Mouse (Mus musculus): Measurements from ENCODE around the gene Gabarapl1. TPM values are rescaled to one million over a fixed set of nuclear protein-coding genes. Genes with fewer than 3 reads are reported as not detected.
"Not testable (repeated sequence)": the region's sequence is repeated elsewhere in the genome, so short reads cannot be mapped to it uniquely, and the experiment has no call there.

The Gabarapl1 gene
- 173 and 185 TPM in 2 replicates for polyA plus RNA-seq (2015; fragmentation: Nextera tagmentation; extraction: Ambion mirVana)

DNA sequence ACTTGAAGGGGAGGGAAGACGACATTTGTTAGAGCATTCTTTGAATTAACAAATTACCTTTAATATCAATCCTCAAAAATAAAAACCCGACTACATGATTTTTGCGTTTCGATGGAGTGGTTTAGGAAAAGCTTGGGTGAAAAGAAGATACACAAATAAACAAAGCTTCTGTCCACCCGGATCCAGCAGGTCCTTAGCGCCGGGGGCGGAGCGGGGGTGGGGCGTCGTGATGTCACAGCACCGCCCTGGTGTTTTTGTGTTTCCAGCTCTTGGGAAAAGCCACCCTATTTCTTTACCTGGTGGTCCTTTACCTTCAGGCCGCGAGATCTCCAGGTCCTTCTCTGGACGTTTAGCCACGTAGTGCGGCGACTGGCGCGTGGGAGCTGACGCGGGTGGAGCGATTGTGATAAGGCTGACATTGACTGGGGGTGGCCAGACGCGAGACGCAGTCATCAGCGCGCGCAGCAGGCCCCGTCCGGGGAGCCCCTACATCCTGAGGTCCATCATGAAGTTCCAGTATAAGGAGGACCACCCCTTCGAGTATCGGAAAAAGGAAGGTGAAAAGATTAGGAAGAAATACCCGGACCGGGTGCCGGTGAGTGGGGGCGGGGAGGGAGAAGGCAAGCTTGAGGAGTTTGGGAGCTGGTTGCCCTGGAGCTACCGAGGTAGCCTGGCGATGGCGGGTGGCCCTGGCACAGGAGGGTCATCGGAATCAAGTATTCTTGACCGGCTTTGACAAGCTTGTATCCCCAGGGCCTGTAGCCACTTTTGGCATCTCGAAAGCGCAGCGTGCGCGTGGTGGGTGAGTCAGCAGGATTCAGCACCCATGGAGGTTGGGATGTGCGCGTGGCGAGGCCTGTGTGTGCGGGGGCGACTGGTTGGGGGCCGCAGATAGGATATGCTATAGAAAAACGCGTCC is at the start of gene Gabarapl1:
Gabarapl1 (plus strand) TSS at position 219 of the 919 bp plus-strand sequence.
- Histone ChIP-seq H3K9me3 (no peaks in the 10 kb centered on the region), H3K36me3 (peaks cover 10% of the 10 kb centered on the region), H3K4me1 (replicated peaks) (peaks cover 36% of the 10 kb centered on the region), H3K9ac (peak within 1 kb of the TSS; percentile 91), H3K27ac (replicated peaks) (peak within 1 kb of the TSS; percentile 89), H3K4me2 (peak within 1 kb of the TSS; percentile 63), H3K27me3 (no peaks in the 10 kb centered on the region), H3K4me3 (peak within 1 kb of the TSS; percentile 76)
- WGBS = under 1% methylated on average over 55 of the region's 55 CpGs
- peak; percentile 87 for ATAC-seq (ENCODE audit: low read depth)

DNA sequence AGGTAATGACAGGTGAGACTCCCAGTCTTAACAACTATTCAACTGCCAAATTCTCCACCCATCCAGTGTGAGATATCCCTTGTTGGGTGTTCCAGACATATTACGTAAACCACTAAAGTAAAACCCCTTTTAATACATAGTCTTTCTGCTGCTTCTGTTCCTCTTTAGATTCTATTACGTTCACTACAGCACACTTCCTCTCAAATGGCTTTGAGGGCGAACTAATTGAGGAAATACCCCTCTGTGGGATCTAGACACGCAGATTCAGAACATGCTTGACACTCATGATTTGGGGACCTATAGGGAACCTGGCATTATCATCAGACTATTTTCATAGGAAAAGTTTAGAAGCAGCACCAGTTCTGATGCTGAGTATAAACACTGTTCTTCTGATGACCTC is 38.0 kb upstream of the Gabarapl1 start:
- no peaks in the 10 kb centered on the region for H3K9me3 ChIP-seq
- no peaks in the 10 kb centered on the region for H3K27me3 ChIP-seq
- no peaks in the 10 kb centered on the region for H3K4me1 ChIP-seq (replicated peaks)

DNA sequence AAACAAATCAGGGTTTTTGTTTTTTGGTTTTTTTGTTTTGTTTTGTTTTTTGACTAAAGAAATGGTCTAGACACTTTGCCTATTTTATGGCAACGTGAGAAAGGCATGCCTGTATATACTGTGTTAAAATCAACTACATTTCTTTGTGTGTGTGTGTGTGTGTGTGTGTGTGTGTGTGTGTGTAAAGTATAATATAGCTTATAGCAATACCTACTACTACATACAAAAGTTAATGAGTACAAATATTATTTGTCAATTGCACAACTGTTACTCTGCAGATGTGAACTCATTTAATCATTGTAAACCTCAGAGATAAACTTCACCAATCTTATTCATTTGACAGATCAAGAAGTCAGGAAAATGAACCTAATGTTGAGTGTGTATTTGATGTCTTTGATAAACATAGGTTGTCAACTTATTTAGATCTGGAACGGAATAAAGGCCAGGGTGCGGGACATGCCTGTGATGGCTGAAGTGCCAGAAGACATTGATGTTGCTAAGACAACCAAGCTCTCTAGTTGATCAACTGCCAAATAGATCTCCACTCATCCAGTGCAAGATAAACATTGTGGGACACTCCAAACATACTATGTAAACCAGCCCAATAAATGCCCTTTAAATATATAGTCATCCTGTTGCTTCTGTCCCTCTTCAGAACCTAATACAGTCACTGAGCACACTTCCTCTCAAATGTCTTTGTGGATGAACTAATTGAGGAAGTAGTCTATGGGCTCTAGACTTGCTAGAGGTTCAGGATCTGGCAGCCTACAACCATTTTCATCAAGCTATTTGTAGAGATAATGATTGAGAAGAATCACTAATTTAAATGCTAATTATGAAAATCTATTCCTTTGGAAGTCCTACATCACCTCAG is 35.4 kb upstream of the Gabarapl1 start:
- no peaks in the 10 kb centered on the region for H3K36me3 ChIP-seq
- H3K27ac ChIP-seq (replicated peaks) = no peak overlapping the region
- 92% methylated on average over 3 of the region's 3 CpGs for WGBS
- H3K4me2 ChIP-seq = no peak overlapping the region
- no peaks in the 10 kb centered on the region for H3K27me3 ChIP-seq
- no peak overlapping the region for H3K9ac ChIP-seq
- H3K4me3 ChIP-seq = no peak overlapping the region
- H3K4me1 ChIP-seq (replicated peaks) = no peaks in the 10 kb centered on the region
- ATAC-seq (ENCODE audit: low read depth) = no peak
- no peaks in the 10 kb centered on the region for H3K9me3 ChIP-seq

More for the DNA sequence above, 38.0 kb upstream of the Gabarapl1 start:
- no peak overlapping the region for H3K27ac ChIP-seq (replicated peaks)
- no peak for ATAC-seq (ENCODE audit: low read depth)
- no peak overlapping the region for H3K4me3 ChIP-seq
- no peak overlapping the region for H3K9ac ChIP-seq
- H3K4me2 ChIP-seq = no peak overlapping the region
- no peaks in the 10 kb centered on the region for H3K36me3 ChIP-seq
- 84% methylated on average over 4 of the region's 4 CpGs for WGBS

DNA sequence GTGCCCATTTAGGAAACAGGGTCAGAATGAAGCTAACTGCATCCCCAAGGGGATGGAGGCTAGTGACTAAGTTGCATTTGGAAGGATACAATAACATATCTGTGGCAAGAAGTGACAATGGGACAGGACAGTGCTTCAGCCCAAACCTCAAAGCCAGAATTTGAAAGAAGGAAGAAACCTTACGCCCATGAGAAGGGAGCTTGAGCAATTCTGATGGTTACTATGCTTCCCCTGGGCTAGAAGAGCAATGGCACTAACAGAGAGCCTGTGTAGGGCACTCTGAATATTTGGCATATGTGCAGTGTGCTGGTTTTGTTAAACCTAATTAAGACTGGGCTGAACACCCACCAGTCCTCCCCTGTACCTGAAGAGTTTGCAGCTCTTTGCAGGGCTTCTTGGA is 33.4 kb upstream of the Gabarapl1 start:
- not testable (repeated sequence) for H3K4me3 ChIP-seq; H3K9me3 ChIP-seq; H3K27me3 ChIP-seq; H3K4me1 ChIP-seq (replicated peaks); H3K4me2 ChIP-seq; H3K9ac ChIP-seq; H3K36me3 ChIP-seq; ATAC-seq (ENCODE audit: low read depth); H3K27ac ChIP-seq (replicated peaks)
- WGBS = 79% methylated on average over 1 of the region's 1 CpGs

DNA sequence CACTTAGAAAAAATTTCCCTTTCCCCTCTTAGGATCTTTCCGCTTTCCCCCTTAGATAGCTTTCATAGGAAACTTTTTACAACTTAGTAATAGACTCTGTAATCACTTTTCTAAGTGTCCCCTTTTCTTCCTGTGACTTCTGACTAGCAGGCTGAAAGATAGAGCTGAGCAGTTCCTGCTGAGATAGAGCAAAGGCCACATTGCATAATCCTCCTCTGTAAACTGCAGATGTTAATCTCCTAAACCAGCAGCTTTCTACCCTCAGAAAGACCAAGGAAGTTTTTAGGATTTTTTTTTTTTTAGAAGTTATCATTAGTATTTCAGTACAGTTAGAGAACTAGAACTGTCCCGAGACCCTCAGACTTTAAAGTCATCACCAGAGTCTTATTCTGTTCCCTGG is 29.5 kb upstream of the Gabarapl1 start:
- Histone ChIP-seq H3K27me3 (no peaks in the 10 kb centered on the region), H3K27ac (replicated peaks) (no peak overlapping the region), H3K4me1 (replicated peaks) (no peaks in the 10 kb centered on the region), H3K9me3 (no peaks in the 10 kb centered on the region), H3K4me2 (no peak overlapping the region), H3K9ac (no peak overlapping the region), H3K4me3 (no peak overlapping the region), H3K36me3 (no peaks in the 10 kb centered on the region)
- 92% methylated on average over 2 of the region's 2 CpGs for WGBS
- ATAC-seq (ENCODE audit: low read depth) = no peak

DNA sequence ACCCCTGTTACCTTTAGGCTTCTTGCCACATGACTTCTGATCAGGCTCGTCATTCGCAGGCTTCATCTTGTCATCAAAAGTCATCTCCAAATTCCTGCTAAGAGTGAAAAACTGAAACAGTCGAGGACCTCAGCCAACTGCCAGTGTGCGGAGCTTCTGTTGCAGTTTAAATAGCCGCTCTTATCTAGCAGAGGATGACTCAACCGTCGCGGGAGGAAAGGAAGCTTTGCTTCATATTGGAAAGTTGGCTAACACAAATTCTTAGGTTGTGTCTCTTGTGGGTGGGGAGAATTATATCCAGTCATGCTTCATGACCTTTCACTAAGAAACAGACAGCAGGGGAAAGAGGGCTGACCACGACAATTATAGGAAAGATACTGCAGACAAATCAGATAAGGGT is 25.9 kb upstream of the Gabarapl1 start, which contains the start of gene Olr1:
Olr1 (minus strand) TSS at position 142 of the 400 bp plus-strand sequence.
- no peak for ATAC-seq (ENCODE audit: low read depth)
- no peaks in the 10 kb centered on the region for H3K4me1 ChIP-seq (replicated peaks)
- H3K27me3 ChIP-seq = no peaks in the 10 kb centered on the region
- no peak within 1 kb of the TSS for H3K4me2 ChIP-seq
- no peak within 1 kb of the TSS for H3K4me3 ChIP-seq
- no peaks in the 10 kb centered on the region for H3K36me3 ChIP-seq
- H3K27ac ChIP-seq (replicated peaks) = no peak within 1 kb of the TSS
- no peak within 1 kb of the TSS for H3K9ac ChIP-seq
- H3K9me3 ChIP-seq = no peaks in the 10 kb centered on the region
- 87% methylated on average over 9 of the region's 9 CpGs for WGBS

DNA sequence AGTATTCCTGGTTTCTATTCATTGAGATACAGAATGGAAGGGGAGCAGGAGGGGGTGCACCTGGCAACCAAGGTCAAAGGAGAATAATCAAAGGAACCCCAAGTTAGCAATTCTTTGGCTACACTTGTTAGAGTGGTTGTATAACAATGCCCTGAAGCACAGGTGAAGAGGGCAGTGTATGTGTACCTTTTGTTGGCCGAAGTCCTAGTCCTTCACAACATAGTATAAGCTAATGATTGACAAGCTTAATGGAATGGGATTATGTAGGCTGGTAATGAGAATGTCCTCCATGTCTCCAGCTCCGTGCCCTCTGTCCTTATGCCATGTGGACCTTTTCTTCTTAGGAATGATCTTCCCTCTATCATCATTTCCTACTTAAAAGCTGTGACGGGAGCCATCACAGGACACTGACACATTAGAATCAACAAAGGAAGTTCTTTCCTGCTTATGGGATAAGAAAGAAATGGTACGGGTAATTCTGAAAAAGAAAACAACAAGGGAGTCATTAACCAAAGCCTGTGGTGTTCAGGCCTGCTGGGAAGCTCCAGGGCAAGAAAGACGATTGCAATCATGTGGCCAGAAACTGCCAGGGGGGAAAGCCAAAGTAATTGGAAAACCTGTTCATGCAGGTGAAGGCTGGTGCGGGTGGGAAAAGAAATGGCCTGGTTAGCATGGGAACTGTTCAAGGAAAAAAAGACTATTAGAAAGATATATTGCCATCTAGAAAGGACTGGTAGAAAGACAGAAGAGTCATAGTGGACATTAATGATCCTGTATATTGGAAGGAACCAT is 22.6 kb upstream of the Gabarapl1 start:
- no peak overlapping the region for H3K9ac ChIP-seq
- H3K4me1 ChIP-seq (replicated peaks) = 0 out of 2 replicates have a peak, but pooled peaks cover 3% of the 10 kb centered on the region
- 64% methylated on average over 6 of the region's 6 CpGs for WGBS
- H3K36me3 ChIP-seq = no peaks in the 10 kb centered on the region
- no peak overlapping the region for H3K4me2 ChIP-seq
- H3K4me3 ChIP-seq = no peak overlapping the region
- no peaks in the 10 kb centered on the region for H3K27me3 ChIP-seq
- no peaks in the 10 kb centered on the region for H3K9me3 ChIP-seq
- H3K27ac ChIP-seq (replicated peaks) = no peak overlapping the region
- no peak for ATAC-seq (ENCODE audit: low read depth)

DNA sequence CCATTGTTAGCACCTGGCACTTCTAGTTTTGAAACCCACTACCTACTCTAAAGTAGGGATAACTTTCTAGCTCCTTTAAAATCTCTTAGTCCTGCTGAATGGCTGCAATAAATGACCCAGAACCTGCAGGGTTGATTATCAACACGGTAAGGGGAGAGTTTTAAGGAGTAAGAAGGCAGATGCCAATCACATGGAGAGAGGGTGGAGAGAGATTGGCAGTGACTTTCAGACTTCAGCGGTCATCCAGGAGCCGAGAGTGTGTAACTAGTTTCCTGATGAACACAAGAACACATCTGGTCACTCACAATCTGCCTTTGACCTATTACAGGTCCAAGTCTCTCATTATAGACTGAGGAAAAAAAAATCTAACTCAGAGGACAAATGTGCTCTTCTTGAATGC is 20.6 kb upstream of the Gabarapl1 start, which contains the start of gene Tmem52b:
Tmem52b (plus strand) TSS at position 189 of the 400 bp plus-strand sequence.
- no peak for ATAC-seq (ENCODE audit: low read depth)
- H3K4me2 ChIP-seq = no peak within 1 kb of the TSS
- H3K27ac ChIP-seq (replicated peaks) = no peak within 1 kb of the TSS
- H3K9me3 ChIP-seq = no peaks in the 10 kb centered on the region
- no peak within 1 kb of the TSS for H3K4me3 ChIP-seq
- no peaks in the 10 kb centered on the region for H3K27me3 ChIP-seq
- 74% methylated on average over 3 of the region's 3 CpGs for WGBS
- no peaks in the 10 kb centered on the region for H3K36me3 ChIP-seq
- 0 out of 2 replicates have a peak, but pooled peaks cover 3% of the 10 kb centered on the region for H3K4me1 ChIP-seq (replicated peaks)
- H3K9ac ChIP-seq = no peak within 1 kb of the TSS

DNA sequence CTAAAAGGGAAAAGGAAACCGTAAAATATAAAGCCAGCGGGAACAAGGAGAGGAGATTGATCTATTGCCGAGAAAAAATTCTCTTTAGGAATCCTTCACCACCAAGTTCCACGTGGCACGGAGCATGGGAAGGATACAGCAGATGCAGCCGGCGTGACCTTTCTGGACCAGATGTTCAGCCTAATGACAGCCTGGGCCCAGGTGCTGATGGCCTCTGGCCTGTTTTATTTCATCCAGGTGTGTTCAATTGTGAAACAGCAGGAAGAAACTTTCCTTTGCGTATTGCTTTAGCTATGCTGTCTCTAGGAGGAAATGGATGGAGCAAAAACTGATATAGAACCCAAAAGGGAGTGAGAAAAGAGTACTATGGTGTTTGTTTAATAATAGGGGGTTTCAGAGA is 20.1 kb upstream of the Gabarapl1 start:
- H3K27ac ChIP-seq (replicated peaks) = no peak overlapping the region
- no peak overlapping the region for H3K4me3 ChIP-seq
- H3K4me2 ChIP-seq = no peak overlapping the region
- no peaks in the 10 kb centered on the region for H3K36me3 ChIP-seq
- H3K27me3 ChIP-seq = no peaks in the 10 kb centered on the region
- 0 out of 2 replicates have a peak, but pooled peaks cover 3% of the 10 kb centered on the region for H3K4me1 ChIP-seq (replicated peaks)
- 81% methylated on average over 8 of the region's 8 CpGs for WGBS
- no peaks in the 10 kb centered on the region for H3K9me3 ChIP-seq
- H3K9ac ChIP-seq = no peak overlapping the region
- no peak for ATAC-seq (ENCODE audit: low read depth)

DNA sequence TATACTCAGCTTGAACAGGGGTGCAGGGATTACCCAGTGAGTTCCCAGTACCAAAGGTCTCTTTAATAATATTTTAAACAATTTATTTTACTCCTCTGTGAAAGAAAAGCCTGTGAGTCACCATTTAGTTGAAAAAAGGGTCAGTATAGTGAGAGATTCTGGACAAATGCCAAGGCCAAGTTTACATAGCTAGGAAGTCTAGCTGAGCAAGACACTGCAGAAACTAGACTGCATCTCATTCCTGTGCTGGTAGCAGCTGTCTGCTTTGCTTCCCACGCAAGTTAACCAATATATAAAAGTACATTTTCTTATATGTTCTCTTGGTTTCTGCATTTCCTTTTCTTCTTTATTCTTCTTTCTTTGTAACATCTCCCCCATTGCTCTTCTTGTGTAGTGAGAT is 19.6 kb upstream of the Gabarapl1 start:
- ATAC-seq (ENCODE audit: low read depth) = no peak
- Histone ChIP-seq H3K27ac (replicated peaks) (no peak overlapping the region), H3K9me3 (no peaks in the 10 kb centered on the region), H3K9ac (no peak overlapping the region), H3K4me3 (no peak overlapping the region), H3K4me2 (no peak overlapping the region), H3K36me3 (no peaks in the 10 kb centered on the region), H3K27me3 (no peaks in the 10 kb centered on the region), H3K4me1 (replicated peaks) (0 out of 2 replicates have a peak, but pooled peaks cover 3% of the 10 kb centered on the region)
- WGBS = 66% methylated on average over 1 of the region's 1 CpGs

DNA sequence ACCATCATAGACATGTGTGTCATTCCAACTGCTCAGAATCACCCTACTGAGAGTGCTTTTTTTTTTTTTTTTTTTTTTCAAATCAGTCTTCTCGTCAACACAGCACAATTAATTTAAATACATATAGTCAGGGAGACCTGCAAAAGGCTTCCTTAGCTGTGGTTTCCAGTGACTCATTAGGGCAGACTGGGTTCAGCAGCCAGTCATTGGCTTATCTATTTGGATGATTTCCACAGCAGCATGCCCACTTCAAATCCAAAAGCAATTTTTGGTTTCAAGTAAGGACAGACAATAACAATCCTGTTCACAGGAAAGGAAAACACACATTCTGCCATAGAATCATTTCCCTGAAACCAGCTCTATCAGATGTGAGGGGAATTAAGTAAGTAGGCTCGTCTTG is 18.6 kb upstream of the Gabarapl1 start:
- 70% methylated on average over 2 of the region's 2 CpGs for WGBS
- no peak overlapping the region for H3K4me2 ChIP-seq
- H3K36me3 ChIP-seq = no peaks in the 10 kb centered on the region
- no peak overlapping the region for H3K9ac ChIP-seq
- H3K4me1 ChIP-seq (replicated peaks) = 0 out of 2 replicates have a peak, but pooled peaks cover 3% of the 10 kb centered on the region
- H3K27me3 ChIP-seq = no peaks in the 10 kb centered on the region
- ATAC-seq (ENCODE audit: low read depth) = no peak
- H3K9me3 ChIP-seq = no peaks in the 10 kb centered on the region
- H3K4me3 ChIP-seq = no peak overlapping the region
- no peak overlapping the region for H3K27ac ChIP-seq (replicated peaks)

Measured in neural tube, embryonic 13.5 days (tissue).